Mouse (Mus musculus): Measurements from ENCODE around the gene Eno2.
A peak's percentile ranks its signal among the peaks of the same experiment; 100 is the strongest.
"Not testable (repeated sequence)": the region's sequence is repeated elsewhere in the genome, so short reads cannot be mapped to it uniquely, and the experiment has no call there.

Eno2 gene

GRCm38 (mm10) chr6:124805341-124806321 is 36.2 kb upstream of the Eno2 start:
- peak; percentile 55 to 71 for DNase-seq

- no peak for DNase-seq
Observed at GRCm38 (mm10) chr6:124804341-124804740, 34.9 kb upstream of the Eno2 start.

DNA sequence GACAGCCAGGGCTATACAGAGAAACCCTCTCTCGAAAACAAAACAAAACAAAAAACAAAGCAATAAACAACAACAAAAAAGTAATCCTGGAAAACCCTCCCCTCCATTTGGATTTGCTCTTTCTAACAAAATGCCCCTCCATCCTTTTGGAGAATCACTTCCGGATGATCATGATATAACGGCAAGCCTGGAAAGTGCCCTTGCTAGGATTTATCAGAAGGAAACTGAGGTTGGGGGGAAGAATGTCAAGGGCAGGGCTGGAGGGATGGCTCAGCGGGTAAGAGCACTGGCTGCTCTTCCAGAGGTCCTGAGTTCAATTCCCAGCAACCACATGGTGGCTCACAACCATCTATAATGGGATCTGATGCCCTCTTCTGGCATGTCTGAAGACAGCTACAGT is 34.2 kb upstream of the Eno2 start:
- not testable (repeated sequence) for DNase-seq

GRCm38 (mm10) chr6:124803061-124803460 is 33.6 kb upstream of the Eno2 start:
- DNase-seq: no peak

DNA sequence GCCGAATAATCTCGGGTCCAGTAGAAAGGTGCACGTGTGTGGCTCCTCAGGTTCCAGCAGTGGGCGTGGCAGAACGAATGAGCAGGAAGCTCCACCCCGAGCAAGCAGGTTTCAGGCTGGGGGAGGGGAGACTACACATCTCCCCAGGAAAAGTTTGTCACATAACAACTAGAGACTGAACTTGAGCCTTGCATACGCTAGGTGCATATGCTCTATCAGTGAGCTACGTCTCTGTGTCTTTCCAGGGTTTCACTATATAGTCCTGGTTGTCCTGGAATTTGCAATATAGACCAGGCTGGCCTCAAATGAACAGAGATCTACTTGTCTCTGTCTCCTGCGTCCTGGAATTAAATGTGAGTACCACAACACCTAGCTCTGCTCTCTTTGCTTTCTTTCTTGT is 32.9 kb upstream of the Eno2 start:
- not testable (repeated sequence) for DNase-seq

DNA sequence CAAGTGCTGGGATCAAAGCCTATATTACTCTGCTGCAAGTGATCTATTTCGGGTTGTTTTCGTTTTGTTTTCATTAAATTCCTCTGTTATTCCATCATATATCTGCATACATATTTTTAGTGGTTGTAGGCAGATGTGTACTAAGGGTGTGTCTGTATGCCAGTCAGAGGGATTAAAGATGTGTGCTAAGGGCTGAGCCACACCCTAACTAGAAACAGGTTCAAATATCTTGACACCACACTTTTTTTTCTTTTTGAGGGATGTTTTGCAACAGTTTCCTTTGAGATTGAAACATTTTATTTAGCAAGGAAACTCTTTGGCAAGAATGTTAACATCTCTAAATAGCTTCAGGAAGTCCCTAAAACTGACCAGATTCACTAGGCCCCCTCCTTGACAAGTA is 26.7 kb upstream of the Eno2 start:
- no peak for DNase-seq

DNA sequence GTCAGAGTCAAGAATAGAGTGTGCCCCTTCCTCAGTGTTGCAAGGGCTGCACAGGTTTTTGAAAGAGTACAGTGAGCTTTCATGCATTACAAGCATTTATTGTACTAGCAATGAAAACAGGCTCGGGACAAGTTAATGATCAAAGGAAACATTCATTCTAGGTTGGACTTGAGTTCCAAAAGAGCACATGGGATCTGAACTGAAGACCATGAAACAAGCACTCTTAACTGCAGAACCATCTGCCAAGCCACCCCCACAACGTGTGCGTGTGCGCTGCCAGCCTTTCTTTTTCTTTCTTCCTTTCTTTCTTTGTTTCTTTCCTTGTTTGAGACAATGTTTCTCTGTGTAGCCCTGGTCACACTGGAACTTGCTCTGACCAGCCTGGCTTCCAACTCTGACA is 26.3 kb upstream of the Eno2 start:
- no peak for DNase-seq

DNA sequence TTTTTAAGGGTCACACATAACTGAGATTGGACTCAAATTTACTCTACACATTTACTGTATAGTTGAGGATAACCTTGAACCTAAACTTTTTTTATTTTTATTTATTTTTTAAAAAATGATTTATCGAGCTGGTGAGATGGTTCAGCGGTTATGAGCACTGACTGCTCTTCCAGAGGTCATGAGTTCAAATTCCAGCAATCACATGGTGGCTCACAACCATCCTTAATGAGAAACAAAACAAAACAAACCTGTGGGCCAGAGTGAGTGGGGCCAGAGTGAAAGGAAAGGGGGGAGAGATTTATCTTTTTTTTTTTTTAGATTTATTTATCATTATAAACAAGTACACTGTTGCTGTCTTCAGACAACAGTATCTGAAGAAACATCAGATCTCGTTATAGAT is 22.4 kb upstream of the Eno2 start:
- no peak for DNase-seq

GRCm38 (mm10) chr6:124790121-124790520 is 20.6 kb upstream of the Eno2 start:
- DNase-seq: no peak

DNA sequence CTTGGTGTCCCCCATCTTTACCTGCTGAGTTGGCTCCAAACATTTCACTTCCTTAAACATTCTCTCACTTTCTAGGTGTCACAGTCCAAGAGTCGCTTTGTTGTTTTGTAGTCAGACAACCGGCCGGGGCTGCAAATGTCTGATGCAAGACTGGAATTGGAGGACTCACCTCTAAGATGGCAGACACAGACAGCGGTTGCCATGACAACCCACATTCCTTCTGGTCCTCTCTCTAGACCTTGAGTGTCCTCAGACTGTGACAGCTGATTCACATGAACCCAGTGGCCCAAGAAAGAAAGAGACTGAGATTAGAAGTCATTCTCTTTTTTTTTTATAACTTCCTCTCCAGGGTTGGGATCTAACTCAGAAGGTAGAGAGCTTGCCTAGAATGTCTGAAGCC is 20.0 kb upstream of the Eno2 start:
- DNase-seq: no peak

GRCm38 (mm10) chr6:124787722-124788121 is 18.2 kb upstream of the Eno2 start:
- no peak for DNase-seq

- no peak for DNase-seq
Observed at GRCm38 (mm10) chr6:124786756-124787420, 17.4 kb upstream of the Eno2 start.

- DNase-seq: peak; percentile 52 to 56
Observed at GRCm38 (mm10) chr6:124782436-124782835, 13.0 kb upstream of the Eno2 start.

GRCm38 (mm10) chr6:124780917-124781316 is 11.4 kb upstream of the Eno2 start:
- no peak for DNase-seq

DNA sequence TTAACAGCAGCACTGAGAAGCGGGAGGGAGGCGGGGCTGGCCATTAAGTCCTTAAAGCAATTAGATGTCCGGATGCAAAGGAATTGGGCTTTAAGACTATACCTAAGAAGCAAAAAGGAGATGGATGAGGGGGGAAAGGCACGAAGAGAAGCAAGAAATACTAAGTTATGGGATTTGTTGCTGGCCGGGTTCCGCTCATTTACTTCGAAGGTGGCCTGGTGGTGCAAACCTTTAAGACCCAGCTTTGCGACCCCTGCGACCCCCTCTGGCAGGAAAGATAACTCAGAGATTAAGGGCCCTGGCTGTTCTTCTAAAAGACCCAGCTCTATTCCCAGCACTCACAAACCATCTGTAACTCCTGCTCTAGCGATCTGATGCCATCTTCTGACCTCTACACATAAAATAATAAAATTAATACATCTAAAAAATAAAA is 10.5 kb upstream of the Eno2 start:
- DNase-seq: no peak

DNA sequence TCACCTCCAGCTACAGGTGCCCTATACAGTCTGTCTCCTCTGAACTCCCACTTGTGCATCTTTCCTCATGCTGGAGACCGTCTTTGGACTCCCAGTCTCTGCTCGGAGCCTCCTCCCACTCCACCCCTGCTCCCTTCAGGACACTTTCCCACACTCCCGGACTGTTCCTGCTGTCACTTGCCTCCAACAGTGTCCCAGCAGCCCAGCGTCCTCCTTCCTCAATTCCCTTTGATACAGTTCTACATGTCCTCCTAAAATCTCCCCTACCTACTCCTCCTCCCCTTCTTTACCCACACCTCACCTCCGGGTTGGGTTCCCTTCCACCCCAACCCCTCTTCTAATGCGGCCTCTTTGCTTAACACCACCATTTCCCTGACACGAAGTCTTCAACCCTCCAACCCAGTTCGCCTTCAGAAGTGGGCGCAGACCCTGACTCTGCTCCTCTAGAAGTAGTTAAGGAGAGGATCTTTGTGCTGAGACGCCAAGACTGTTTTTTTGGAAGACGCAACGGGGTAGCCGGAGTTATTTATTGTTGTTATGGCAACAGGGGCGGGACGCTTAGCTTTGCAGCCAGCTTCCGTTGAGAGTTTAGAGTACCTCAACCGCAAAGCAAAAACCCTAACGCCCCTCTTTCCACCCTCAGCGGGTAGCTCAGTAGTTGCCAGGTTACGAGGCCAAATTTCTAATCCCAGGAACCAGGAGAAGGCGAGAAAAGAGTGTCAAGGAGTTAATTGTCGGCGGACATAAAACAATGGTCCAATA is 9.9 kb upstream of the Eno2 start, which contains the start of gene Lrrc23:
TSS of gene Lrrc23 (minus strand) at position 506 of the 762 bp plus-strand sequence.
- peak; percentile 51 to 74 for DNase-seq

GRCm38 (mm10) chr6:124770511-124770910 is 1.0 kb upstream of the Eno2 start:
- no peak for DNase-seq

GRCm38 (mm10) chr6:124770013-124770412 is 540 bp upstream of the Eno2 start:
- no peak for DNase-seq

DNA sequence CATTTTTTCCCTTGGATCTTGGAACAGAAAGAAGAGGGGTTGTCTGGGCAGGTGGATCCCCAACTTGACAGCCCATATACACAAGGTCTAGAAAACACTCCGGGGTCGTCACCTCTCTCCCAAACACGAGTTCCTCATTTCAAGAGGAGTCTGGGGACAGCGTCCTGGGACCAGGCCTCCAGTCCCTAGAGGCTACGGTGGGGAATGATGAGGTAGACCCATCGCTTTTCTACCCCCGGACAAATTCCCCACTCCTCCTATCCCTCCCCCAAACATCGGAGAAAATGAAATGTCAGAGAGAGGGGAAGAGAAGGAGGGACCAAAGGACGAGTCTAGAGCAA is 799 bp downstream of the Eno2 start:
- no peak for DNase-seq

- DNase-seq: peak in 1 of 2 experiments; percentile 22
Observed at GRCm38 (mm10) chr6:124767920-124768703, 1.4 kb downstream of the Eno2 start.

- DNase-seq: no peak
Observed at GRCm38 (mm10) chr6:124767536-124767919, 1.9 kb downstream of the Eno2 start.

GRCm38 (mm10) chr6:124765951-124766350 is 3.5 kb downstream of the Eno2 start:
- no peak for DNase-seq
